Mouse (Mus musculus): Measurements from ENCODE around the gene Cttnbp2. TPM values are rescaled to one million over a fixed set of nuclear protein-coding genes. Genes with fewer than 3 reads are reported as not detected.
A peak's percentile ranks its signal among the peaks of the same experiment; 100 is the strongest.

The Cttnbp2 gene
- polyA plus RNA-seq, 1 experiment from 2014 or later, result 50.9 TPM

GRCm38 (mm10) chr6:18459657-18460056, 55.0 kb downstream of the Cttnbp2 start:
- WGBS, result 82% methylated on average over 1 of the region's 1 CpGs
- no peaks in the 10 kb centered on the region for H3K27me3 ChIP-seq
- 0 out of 2 replicates have a peak, but pooled peaks cover 5% of the 10 kb centered on the region for H3K9me3 ChIP-seq
- H3K36me3 ChIP-seq, result no peaks in the 10 kb centered on the region
- ATAC-seq (ENCODE audit: low FRiP score), result no peak
- H3K27ac ChIP-seq, result no peak overlapping the region
- H3K4me1 ChIP-seq (replicated peaks), result no peaks in the 10 kb centered on the region
- no peak overlapping the region for H3K4me3 ChIP-seq
- no peak overlapping the region for H3K9ac ChIP-seq
- H3K4me2 ChIP-seq, result no peak overlapping the region

GRCm38 (mm10) chr6:18450551-18451193, 64.0 kb downstream of the Cttnbp2 start:
- no peaks in the 10 kb centered on the region for H3K27me3 ChIP-seq
- ATAC-seq (ENCODE audit: low FRiP score), result no peak

GRCm38 (mm10) chr6:18448078-18448477, 66.6 kb downstream of the Cttnbp2 start:
- H3K9me3 ChIP-seq, result no peaks in the 10 kb centered on the region
- no peak overlapping the region for H3K4me3 ChIP-seq
- H3K27me3 ChIP-seq, result no peaks in the 10 kb centered on the region
- peaks cover 18% of the 10 kb centered on the region for H3K4me1 ChIP-seq (replicated peaks)
- H3K4me2 ChIP-seq, result no peak overlapping the region
- H3K36me3 ChIP-seq, result no peaks in the 10 kb centered on the region
- no peak overlapping the region for H3K27ac ChIP-seq
- ATAC-seq (ENCODE audit: low FRiP score), result no peak
- no peak overlapping the region for H3K9ac ChIP-seq
- WGBS, result 60% methylated on average over 5 of the region's 5 CpGs

More at GRCm38 (mm10) chr6:18450551-18451193, 64.0 kb downstream of the Cttnbp2 start:
- Histone ChIP-seq H3K9me3 (no peaks in the 10 kb centered on the region), H3K4me1 (replicated peaks) (peaks cover 17% of the 10 kb centered on the region), H3K4me2 (no peak overlapping the region), H3K27ac (no peak overlapping the region), H3K36me3 (no peaks in the 10 kb centered on the region), H3K9ac (no peak overlapping the region), H3K4me3 (no peak overlapping the region)
- 80% methylated on average over 5 of the region's 5 CpGs for WGBS

GRCm38 (mm10) chr6:18446917-18447316, 67.7 kb downstream of the Cttnbp2 start:
- Histone ChIP-seq H3K4me1 (replicated peaks) (peaks cover 18% of the 10 kb centered on the region), H3K36me3 (no peaks in the 10 kb centered on the region), H3K9me3 (no peaks in the 10 kb centered on the region), H3K27me3 (no peaks in the 10 kb centered on the region), H3K9ac (no peak overlapping the region), H3K4me2 (no peak overlapping the region), H3K27ac (peak overlapping the region; percentile 72), H3K4me3 (no peak overlapping the region)
- WGBS, result 24% methylated on average over 7 of the region's 7 CpGs
- ATAC-seq (ENCODE audit: low FRiP score), result peak; percentile 41

- Histone ChIP-seq H3K4me2 (no peak overlapping the region), H3K27ac (peak overlapping the region; percentile 74), H3K9me3 (no peaks in the 10 kb centered on the region), H3K4me3 (no peak overlapping the region), H3K27me3 (no peaks in the 10 kb centered on the region), H3K9ac (no peak overlapping the region), H3K36me3 (no peaks in the 10 kb centered on the region), H3K4me1 (replicated peaks) (peaks cover 18% of the 10 kb centered on the region)
- peak; percentile 58; the same call in 1 of the 2 replicates for ATAC-seq (ENCODE audit: low FRiP score)
- WGBS, result 60% methylated on average over 3 of the region's 3 CpGs
Measured at GRCm38 (mm10) chr6:18446359-18446758, 68.3 kb downstream of the Cttnbp2 start.

- Histone ChIP-seq H3K4me2 (no peak overlapping the region), H3K9ac (no peak overlapping the region), H3K36me3 (no peaks in the 10 kb centered on the region), H3K27me3 (no peaks in the 10 kb centered on the region), H3K4me1 (replicated peaks) (peaks cover 18% of the 10 kb centered on the region), H3K9me3 (no peaks in the 10 kb centered on the region), H3K4me3 (no peak overlapping the region), H3K27ac (peak overlapping the region; percentile 74)
- WGBS, result 12% methylated on average over 4 of the region's 4 CpGs
- peak; percentile 70 for ATAC-seq (ENCODE audit: low FRiP score)
Measured at GRCm38 (mm10) chr6:18445747-18446146, 68.9 kb downstream of the Cttnbp2 start.

- no peak overlapping the region for H3K4me2 ChIP-seq
- no peaks in the 10 kb centered on the region for H3K36me3 ChIP-seq
- WGBS, result 72% methylated on average over 3 of the region's 3 CpGs
- no peak overlapping the region for H3K9ac ChIP-seq
- H3K27ac ChIP-seq, result no peak overlapping the region
- no peaks in the 10 kb centered on the region for H3K27me3 ChIP-seq
- no peak for ATAC-seq (ENCODE audit: low FRiP score)
- H3K4me3 ChIP-seq, result no peak overlapping the region
- peaks cover 13% of the 10 kb centered on the region for H3K4me1 ChIP-seq (replicated peaks)
- H3K9me3 ChIP-seq, result no peaks in the 10 kb centered on the region
Measured at GRCm38 (mm10) chr6:18442303-18442702, 72.3 kb downstream of the Cttnbp2 start.

GRCm38 (mm10) chr6:18440918-18441532, 73.6 kb downstream of the Cttnbp2 start:
- no peak overlapping the region for H3K4me3 ChIP-seq
- ATAC-seq (ENCODE audit: low FRiP score), result no peak

GRCm38 (mm10) chr6:18436127-18436812, 78.4 kb downstream of the Cttnbp2 start:
- no peak overlapping the region for H3K4me3 ChIP-seq
- 68% methylated on average over 4 of the region's 4 CpGs for WGBS

More at GRCm38 (mm10) chr6:18440918-18441532, 73.6 kb downstream of the Cttnbp2 start:
- no peak overlapping the region for H3K27ac ChIP-seq
- H3K27me3 ChIP-seq, result no peaks in the 10 kb centered on the region
- H3K9ac ChIP-seq, result no peak overlapping the region
- H3K4me1 ChIP-seq (replicated peaks), result peaks cover 4% of the 10 kb centered on the region
- H3K36me3 ChIP-seq, result no peaks in the 10 kb centered on the region
- H3K4me2 ChIP-seq, result no peak overlapping the region
- 75% methylated on average over 4 of the region's 4 CpGs for WGBS
- H3K9me3 ChIP-seq, result no peaks in the 10 kb centered on the region

GRCm38 (mm10) chr6:18434828-18435531, 79.7 kb downstream of the Cttnbp2 start:
- Histone ChIP-seq H3K4me3 (no peak overlapping the region), H3K36me3 (peaks cover 15% of the 10 kb centered on the region), H3K4me1 (replicated peaks) (no peaks in the 10 kb centered on the region), H3K27ac (no peak overlapping the region), H3K9me3 (no peaks in the 10 kb centered on the region), H3K4me2 (no peak overlapping the region), H3K27me3 (no peaks in the 10 kb centered on the region), H3K9ac (no peak overlapping the region)
- no peak for ATAC-seq (ENCODE audit: low FRiP score)
- WGBS, result 93% methylated on average over 16 of the region's 16 CpGs

More at GRCm38 (mm10) chr6:18436127-18436812, 78.4 kb downstream of the Cttnbp2 start:
- Histone ChIP-seq H3K9ac (no peak overlapping the region), H3K27ac (no peak overlapping the region), H3K4me2 (no peak overlapping the region), H3K27me3 (no peaks in the 10 kb centered on the region), H3K9me3 (no peaks in the 10 kb centered on the region), H3K36me3 (peaks cover 15% of the 10 kb centered on the region), H3K4me1 (replicated peaks) (no peaks in the 10 kb centered on the region)
- ATAC-seq (ENCODE audit: low FRiP score), result no peak

GRCm38 (mm10) chr6:18434355-18434754, 80.3 kb downstream of the Cttnbp2 start:
- 91% methylated on average over 8 of the region's 8 CpGs for WGBS
- no peak overlapping the region for H3K27ac ChIP-seq

GRCm38 (mm10) chr6:18432362-18432761, 82.3 kb downstream of the Cttnbp2 start:
- H3K36me3 ChIP-seq, result peaks cover 15% of the 10 kb centered on the region
- ATAC-seq (ENCODE audit: low FRiP score), result no peak

More at GRCm38 (mm10) chr6:18434355-18434754, 80.3 kb downstream of the Cttnbp2 start:
- Histone ChIP-seq H3K9me3 (no peaks in the 10 kb centered on the region), H3K4me2 (no peak overlapping the region), H3K27me3 (no peaks in the 10 kb centered on the region), H3K4me3 (no peak overlapping the region), H3K9ac (no peak overlapping the region), H3K4me1 (replicated peaks) (no peaks in the 10 kb centered on the region), H3K36me3 (peaks cover 15% of the 10 kb centered on the region)
- no peak for ATAC-seq (ENCODE audit: low FRiP score)

More at GRCm38 (mm10) chr6:18432362-18432761, 82.3 kb downstream of the Cttnbp2 start:
- H3K27me3 ChIP-seq, result no peaks in the 10 kb centered on the region
- H3K4me2 ChIP-seq, result no peak overlapping the region
- no peak overlapping the region for H3K9ac ChIP-seq
- H3K4me3 ChIP-seq, result no peak overlapping the region
- H3K27ac ChIP-seq, result no peak overlapping the region
- no peaks in the 10 kb centered on the region for H3K4me1 ChIP-seq (replicated peaks)
- WGBS, result 89% methylated on average over 3 of the region's 3 CpGs
- H3K9me3 ChIP-seq, result no peaks in the 10 kb centered on the region
